Mouse (Mus musculus) forebrain, embryonic 12.5 days (tissue): ENCODE results near the gene Ankrd28. TPM values are rescaled to one million over a fixed set of nuclear protein-coding genes. Genes with fewer than 3 reads are reported as not detected.

Source experiments
- ATAC-seq: fragments of 200-750 bp; cut with Nextera tagmentation; 2 replicates; pipeline ENCODE4 v1.8.0; 2017; ENCODE audit warnings: moderate TSS enrichment; ENCODE audit not compliant: low FRiP score
- H3K27ac ChIP-seq: fragments of 300-500 bp; sonication (generic); 2 replicates; pipeline ENCODE4 v1.5.1; 2016; ENCODE audit warnings: mild to moderate bottlenecking
- H3K27me3 ChIP-seq: fragments of 300-500 bp; sonication (generic); 2 replicates; pipeline ENCODE4 v1.6.1; 2016; ENCODE audit warnings: mild to moderate bottlenecking
- H3K36me3 ChIP-seq: fragments of 300-500 bp; sonication (generic); replicated peaks from 2 replicates; pipeline ENCODE4 v1.6.1; 2016; ENCODE audit warnings: mild to moderate bottlenecking
- H3K4me1 ChIP-seq: fragments of 300-500 bp; sonication (generic); 2 replicates; pipeline ENCODE4 v1.6.1; 2016
- H3K4me2 ChIP-seq: fragments of 300-500 bp; sonication (generic); 2 replicates; pipeline ENCODE4 v1.6.1; 2016; ENCODE audit warnings: mild to moderate bottlenecking, moderate library complexity
- H3K4me3 ChIP-seq: fragments of 300-500 bp; sonication (generic); replicated peaks from 2 replicates; pipeline ENCODE4 v1.5.1; 2016; ENCODE audit warnings: mild to moderate bottlenecking
- H3K9ac ChIP-seq: fragments of 300-500 bp; sonication (generic); 2 replicates; pipeline ENCODE4 v1.6.1; 2016; ENCODE audit warnings: mild to moderate bottlenecking
- H3K9me3 ChIP-seq: fragments of 300-500 bp; sonication (generic); 2 replicates; pipeline ENCODE4 v1.6.1; 2016
- WGBS: fragments of 180-500 bp; shearing (Covaris S2); methylation state at CpG from one replicate; pipeline ENCODE4 v1.1.7; 2016; 5-methylcytosine and 5-hydroxymethylcytosine counted together
- polyA plus RNA-seq: library from polyadenylated mRNA; unstranded; fragments of >200 nt; fragmentation: Nextera tagmentation; extraction: Ambion mirVana; gene quantifications from 2 replicates; pipeline ENCODE4 v1.2.1, GENCODE M21; 2016

The Ankrd28 gene
- polyA plus RNA-seq, 1 experiment from 2014 or later: 16.7 TPM

- no peaks in the 10 kb centered on the region for H3K36me3 ChIP-seq
- no peaks in the 10 kb centered on the region for H3K9me3 ChIP-seq
- no peak overlapping the region for H3K4me3 ChIP-seq
- peaks cover 56% of the 10 kb centered on the region for H3K4me1 ChIP-seq
- ATAC-seq: no peak
- no peak overlapping the region for H3K9ac ChIP-seq
- 46% methylated on average over 7 of the region's 7 CpGs for WGBS
- H3K4me2 ChIP-seq: peak overlapping the region; percentile 2; the same call in 1 of the 2 replicates
- no peaks in the 10 kb centered on the region for H3K27me3 ChIP-seq
- H3K27ac ChIP-seq: peak overlapping the region; percentile 98
These were observed 169.9 kb downstream of the Ankrd28 start for GRCm38 (mm10) chr14:31660312-31661093.

- 51% methylated on average over 10 of the region's 10 CpGs for WGBS
- Histone ChIP-seq H3K4me2 (no peak overlapping the region), H3K4me1 (peaks cover 49% of the 10 kb centered on the region), H3K27ac (peak overlapping the region; percentile 98), H3K9ac (no peak overlapping the region), H3K36me3 (no peaks in the 10 kb centered on the region), H3K9me3 (no peaks in the 10 kb centered on the region), H3K27me3 (no peaks in the 10 kb centered on the region), H3K4me3 (no peak overlapping the region)
- no peak for ATAC-seq
These were observed 170.8 kb downstream of the Ankrd28 start for GRCm38 (mm10) chr14:31659501-31660181.

GRCm38 (mm10) chr14:31658126-31658680, 172.2 kb downstream of the Ankrd28 start:
- Histone ChIP-seq H3K9ac (no peak overlapping the region), H3K9me3 (no peaks in the 10 kb centered on the region), H3K27me3 (no peaks in the 10 kb centered on the region), H3K4me3 (no peak overlapping the region), H3K4me1 (peaks cover 36% of the 10 kb centered on the region), H3K36me3 (no peaks in the 10 kb centered on the region), H3K27ac (no peak overlapping the region), H3K4me2 (no peak overlapping the region)
- no peak for ATAC-seq
- WGBS: 89% methylated on average over 8 of the region's 8 CpGs

- Histone ChIP-seq H3K4me1 (peaks cover 25% of the 10 kb centered on the region), H3K27ac (no peak overlapping the region), H3K9me3 (no peaks in the 10 kb centered on the region), H3K36me3 (no peaks in the 10 kb centered on the region), H3K4me2 (no peak overlapping the region), H3K9ac (no peak overlapping the region), H3K4me3 (no peak overlapping the region), H3K27me3 (no peaks in the 10 kb centered on the region)
- ATAC-seq: peak; percentile 22; the same call in 1 of the 2 replicates
- WGBS: 48% methylated on average over 5 of the region's 5 CpGs
These were observed 173.4 kb downstream of the Ankrd28 start for GRCm38 (mm10) chr14:31656857-31657645.

- H3K27me3 ChIP-seq: no peaks in the 10 kb centered on the region
- H3K27ac ChIP-seq: no peak overlapping the region
- 83% methylated on average over 7 of the region's 7 CpGs for WGBS
- no peak for ATAC-seq
- no peak overlapping the region for H3K9ac ChIP-seq
- H3K4me1 ChIP-seq: peaks cover 21% of the 10 kb centered on the region
- H3K4me2 ChIP-seq: no peak overlapping the region
- H3K4me3 ChIP-seq: no peak overlapping the region
- H3K9me3 ChIP-seq: no peaks in the 10 kb centered on the region
- no peaks in the 10 kb centered on the region for H3K36me3 ChIP-seq
These were observed 174.1 kb downstream of the Ankrd28 start for GRCm38 (mm10) chr14:31656386-31656785.

GRCm38 (mm10) chr14:31655406-31655805, 175.0 kb downstream of the Ankrd28 start:
- H3K9me3 ChIP-seq: no peaks in the 10 kb centered on the region
- H3K9ac ChIP-seq: no peak overlapping the region
- peaks cover 13% of the 10 kb centered on the region for H3K4me1 ChIP-seq
- H3K36me3 ChIP-seq: no peaks in the 10 kb centered on the region
- H3K27me3 ChIP-seq: no peaks in the 10 kb centered on the region
- no peak overlapping the region for H3K4me2 ChIP-seq
- no peak for ATAC-seq
- WGBS: 72% methylated on average over 14 of the region's 14 CpGs
- no peak overlapping the region for H3K27ac ChIP-seq
- no peak overlapping the region for H3K4me3 ChIP-seq

- WGBS: 84% methylated on average over 5 of the region's 5 CpGs
- H3K4me3 ChIP-seq: no peak overlapping the region
- H3K27me3 ChIP-seq: no peaks in the 10 kb centered on the region
- peaks cover 9% of the 10 kb centered on the region for H3K4me1 ChIP-seq
- no peak overlapping the region for H3K9ac ChIP-seq
- no peak for ATAC-seq
- H3K36me3 ChIP-seq: no peaks in the 10 kb centered on the region
- H3K4me2 ChIP-seq: no peak overlapping the region
- H3K9me3 ChIP-seq: no peaks in the 10 kb centered on the region
- no peak overlapping the region for H3K27ac ChIP-seq
These were observed 175.6 kb downstream of the Ankrd28 start for GRCm38 (mm10) chr14:31654816-31655215.

- Histone ChIP-seq H3K4me1 (0 out of 2 replicates have a peak, but pooled peaks cover 3% of the 10 kb centered on the region), H3K9me3 (no peaks in the 10 kb centered on the region), H3K36me3 (no peaks in the 10 kb centered on the region), H3K27ac (no peak overlapping the region), H3K4me3 (no peak overlapping the region), H3K27me3 (no peaks in the 10 kb centered on the region), H3K4me2 (no peak overlapping the region), H3K9ac (no peak overlapping the region)
- no peak for ATAC-seq
- WGBS: 83% methylated on average over 14 of the region's 14 CpGs
These were observed 177.2 kb downstream of the Ankrd28 start for GRCm38 (mm10) chr14:31653101-31653875.

GRCm38 (mm10) chr14:31652624-31653023, 177.8 kb downstream of the Ankrd28 start:
- Histone ChIP-seq H3K4me3 (no peak overlapping the region), H3K36me3 (no peaks in the 10 kb centered on the region), H3K27me3 (no peaks in the 10 kb centered on the region), H3K9ac (no peak overlapping the region), H3K9me3 (no peaks in the 10 kb centered on the region), H3K27ac (no peak overlapping the region), H3K4me1 (0 out of 2 replicates have a peak, but pooled peaks cover 3% of the 10 kb centered on the region), H3K4me2 (no peak overlapping the region)
- WGBS: 93% methylated on average over 1 of the region's 1 CpGs
- ATAC-seq: no peak

GRCm38 (mm10) chr14:31652106-31652505, 178.3 kb downstream of the Ankrd28 start:
- Histone ChIP-seq H3K9me3 (no peaks in the 10 kb centered on the region), H3K4me3 (no peak overlapping the region), H3K9ac (no peak overlapping the region), H3K36me3 (no peaks in the 10 kb centered on the region), H3K4me1 (no peaks in the 10 kb centered on the region), H3K4me2 (no peak overlapping the region), H3K27ac (no peak overlapping the region), H3K27me3 (no peaks in the 10 kb centered on the region)
- ATAC-seq: no peak
- 78% methylated on average over 5 of the region's 5 CpGs for WGBS

GRCm38 (mm10) chr14:31651206-31651605, 179.2 kb downstream of the Ankrd28 start:
- no peak for ATAC-seq
- Histone ChIP-seq H3K27me3 (no peaks in the 10 kb centered on the region), H3K27ac (no peak overlapping the region), H3K9ac (no peak overlapping the region), H3K9me3 (no peaks in the 10 kb centered on the region), H3K4me3 (no peak overlapping the region), H3K4me2 (no peak overlapping the region), H3K4me1 (no peaks in the 10 kb centered on the region), H3K36me3 (no peaks in the 10 kb centered on the region)
- 90% methylated on average over 7 of the region's 7 CpGs for WGBS
